Mouse (Mus musculus): Measurements from ENCODE around the gene Mybpc2. TPM values are rescaled to one million over a fixed set of nuclear protein-coding genes. Genes with fewer than 3 reads are reported as not detected.
A peak's percentile ranks its signal among the peaks of the same experiment; 100 is the strongest.

The Mybpc2 gene
- total and polyA plus RNA-seq, 2 experiments from 2014 or later = 0.29 to 0.33 TPM

- Histone ChIP-seq H3K4me3 (ENCODE audit: low read depth, low read length) (no peak overlapping the region), H3K36me3 (ENCODE audit: insufficient read depth) (0 out of 2 replicates have a peak, but pooled peaks cover 3% of the 10 kb centered on the region), H3K27ac (ENCODE audit: low read depth, low read length) (no peak overlapping the region), H3K4me1 (ENCODE audit: insufficient read depth) (no peaks in the 10 kb centered on the region), H3K4me2 (ENCODE audit: low read depth) (no peak overlapping the region), H3K9ac (no peak overlapping the region), H3K9me3 (ENCODE audit: low read length) (no peaks in the 10 kb centered on the region), H3K27me3 (ENCODE audit: insufficient read depth, low read length) (no peaks in the 10 kb centered on the region)
- 86% methylated on average over 29 of the region's 29 CpGs for WGBS
- no peak for ATAC-seq
- no peak for TF ChIP-seq CTCF (IDR thresholded peaks at IDR 0.05; ENCODE audit: low read depth)
- no peak for DNase-seq
Observed at GRCm38 (mm10) chr7:44532918-44533745, 8.7 kb upstream of the Mybpc2 start.

- no peak within 1 kb of the TSS for H3K4me3 ChIP-seq (ENCODE audit: low read depth, low read length)
- ATAC-seq (no peak), DNase-seq (no peak)
- H3K9ac ChIP-seq = no peak within 1 kb of the TSS
- no peak for TF ChIP-seq CTCF (IDR thresholded peaks at IDR 0.05; ENCODE audit: low read depth)
- H3K9me3 ChIP-seq (ENCODE audit: low read length) = no peaks in the 10 kb centered on the region
- no peaks in the 10 kb centered on the region for H3K27me3 ChIP-seq (ENCODE audit: insufficient read depth, low read length)
- H3K4me1 ChIP-seq (ENCODE audit: insufficient read depth) = 0 out of 2 replicates have a peak, but pooled peaks cover 3% of the 10 kb centered on the region
- H3K4me2 ChIP-seq (ENCODE audit: low read depth) = no peak within 1 kb of the TSS
- H3K27ac ChIP-seq (ENCODE audit: low read depth, low read length) = no peak within 1 kb of the TSS
- WGBS = 79% methylated on average over 4 of the region's 4 CpGs
- H3K36me3 ChIP-seq (ENCODE audit: insufficient read depth) = 0 out of 2 replicates have a peak, but pooled peaks cover 3% of the 10 kb centered on the region
Observed at GRCm38 (mm10) chr7:44531946-44532732, 7.7 kb upstream of the Mybpc2 start, which contains the start of gene Spib. Gene Spib (minus strand): TSS chr7:44532071.

- no peaks in the 10 kb centered on the region for H3K9me3 ChIP-seq (ENCODE audit: low read length)
- WGBS = 62% methylated on average over 5 of the region's 5 CpGs
Observed at GRCm38 (mm10) chr7:44531207-44531606, 6.8 kb upstream of the Mybpc2 start.

GRCm38 (mm10) chr7:44530507-44530906 lies 6.1 kb upstream of the Mybpc2 start:
- Histone ChIP-seq H3K36me3 (ENCODE audit: insufficient read depth) (no peaks in the 10 kb centered on the region), H3K4me2 (ENCODE audit: low read depth) (no peak overlapping the region), H3K27me3 (ENCODE audit: insufficient read depth, low read length) (no peaks in the 10 kb centered on the region), H3K4me3 (ENCODE audit: low read depth, low read length) (no peak overlapping the region), H3K27ac (ENCODE audit: low read depth, low read length) (no peak overlapping the region), H3K4me1 (ENCODE audit: insufficient read depth) (0 out of 2 replicates have a peak, but pooled peaks cover 3% of the 10 kb centered on the region), H3K9ac (no peak overlapping the region), H3K9me3 (ENCODE audit: low read length) (no peaks in the 10 kb centered on the region)
- DNase-seq (no peak), ATAC-seq (no peak)
- no peak for TF ChIP-seq CTCF (IDR thresholded peaks at IDR 0.05; ENCODE audit: low read depth)
- WGBS = 82% methylated on average over 3 of the region's 3 CpGs

More at GRCm38 (mm10) chr7:44531207-44531606, 6.8 kb upstream of the Mybpc2 start:
- DNase-seq (no peak), ATAC-seq (no peak)
- no peak overlapping the region for H3K27ac ChIP-seq (ENCODE audit: low read depth, low read length)
- H3K4me2 ChIP-seq (ENCODE audit: low read depth) = no peak overlapping the region
- no peak for TF ChIP-seq CTCF (IDR thresholded peaks at IDR 0.05; ENCODE audit: low read depth)
- H3K4me3 ChIP-seq (ENCODE audit: low read depth, low read length) = no peak overlapping the region
- no peaks in the 10 kb centered on the region for H3K27me3 ChIP-seq (ENCODE audit: insufficient read depth, low read length)
- no peaks in the 10 kb centered on the region for H3K36me3 ChIP-seq (ENCODE audit: insufficient read depth)
- 0 out of 2 replicates have a peak, but pooled peaks cover 3% of the 10 kb centered on the region for H3K4me1 ChIP-seq (ENCODE audit: insufficient read depth)
- no peak overlapping the region for H3K9ac ChIP-seq

GRCm38 (mm10) chr7:44529518-44529917 lies 5.1 kb upstream of the Mybpc2 start:
- Histone ChIP-seq H3K27me3 (ENCODE audit: insufficient read depth, low read length) (no peaks in the 10 kb centered on the region), H3K4me1 (ENCODE audit: insufficient read depth) (0 out of 2 replicates have a peak, but pooled peaks cover 3% of the 10 kb centered on the region), H3K27ac (ENCODE audit: low read depth, low read length) (no peak overlapping the region), H3K4me2 (ENCODE audit: low read depth) (no peak overlapping the region), H3K9ac (no peak overlapping the region), H3K36me3 (ENCODE audit: insufficient read depth) (no peaks in the 10 kb centered on the region), H3K9me3 (ENCODE audit: low read length) (no peaks in the 10 kb centered on the region), H3K4me3 (ENCODE audit: low read depth, low read length) (no peak overlapping the region)
- no peak for ATAC-seq
- 61% methylated on average over 5 of the region's 5 CpGs for WGBS
- no peak for TF ChIP-seq CTCF (IDR thresholded peaks at IDR 0.05; ENCODE audit: low read depth)
- DNase-seq = no peak

GRCm38 (mm10) chr7:44527483-44528398 lies 3.3 kb upstream of the Mybpc2 start:
- ATAC-seq (peak; percentile 69), DNase-seq (peak; percentile 80)
- Histone ChIP-seq H3K36me3 (ENCODE audit: insufficient read depth) (no peaks in the 10 kb centered on the region), H3K4me3 (ENCODE audit: low read depth, low read length) (peak overlapping the region; percentile 36), H3K9ac (peak overlapping the region; percentile 52), H3K4me2 (ENCODE audit: low read depth) (peak overlapping the region; percentile 80), H3K27ac (ENCODE audit: low read depth, low read length) (no peak overlapping the region), H3K4me1 (ENCODE audit: insufficient read depth) (0 out of 2 replicates have a peak, but pooled peaks cover 3% of the 10 kb centered on the region), H3K9me3 (ENCODE audit: low read length) (no peaks in the 10 kb centered on the region), H3K27me3 (ENCODE audit: insufficient read depth, low read length) (no peaks in the 10 kb centered on the region)
- peak; percentile 86 for TF ChIP-seq CTCF (IDR thresholded peaks at IDR 0.05; ENCODE audit: low read depth)
- WGBS = 4% methylated on average over 40 of the region's 40 CpGs

Measured in forebrain, postnatal 0 days (tissue).